Mouse (Mus musculus) embryonic fibroblast, embryonic 13.5 days (primary cell): ENCODE results near the gene Tgfb2.

Source experiments
- CTCF ChIP-seq: IDR thresholded peaks from 2 replicates; pipeline ENCODE4 v1.5.1; 2011; ENCODE audit warnings: mild to moderate bottlenecking, control low read depth, low read length, moderate library complexity, borderline replicate concordance; ENCODE audit not compliant: insufficient read depth
- POLR2A ChIP-seq: IDR thresholded peaks from 2 replicates; pipeline ENCODE4 v1.6.1; 2011; ENCODE audit warnings: low read depth, mild to moderate bottlenecking, control low read depth, low read length, moderate library complexity

- TF ChIP-seq CTCF (no peak), POLR2A (no peak)
Observed at GRCm38 (mm10) chr1:186577302-186577701, 128.5 kb downstream of the Tgfb2 start.
